Mouse (Mus musculus): Measurements from ENCODE around the gene Dnajc5.

GRCm38 (mm10) chr2:181589732-181590105 lies 69.4 kb downstream of the Dnajc5 start:
- TF ChIP-seq CTCF (conservative IDR thresholded peaks at IDR 0.05; ENCODE audit: insufficient read depth, insufficient read length, low read depth, low read length) (no peak), POLR2A (IDR thresholded peaks at IDR 0.05; ENCODE audit: low read depth, low read length) (no peak)
